Mouse (Mus musculus): ENCODE measurements around the gene Fank1.
"Not testable (repeated sequence)": the region's sequence is repeated elsewhere in the genome, so short reads cannot be mapped to it uniquely, and the experiment has no call there.

Fank1 gene

GRCm38 (mm10) chr7:133828514-133828913 lies 51.9 kb downstream of the Fank1 start:
- DNase-seq (ENCODE audit: low read depth, low spot score) = no peak

- DNase-seq (ENCODE audit: low read depth, low spot score) = no peak
Observed at GRCm38 (mm10) chr7:133829579-133829978, 52.9 kb downstream of the Fank1 start.

GRCm38 (mm10) chr7:133839546-133839945 lies 62.9 kb downstream of the Fank1 start:
- no peak for DNase-seq (ENCODE audit: low read depth, low spot score)

GRCm38 (mm10) chr7:133842079-133842478 lies 65.4 kb downstream of the Fank1 start:
- DNase-seq (ENCODE audit: low read depth, low spot score) = no peak

- peak; percentile 82 for DNase-seq (ENCODE audit: low read depth, low spot score)
Observed at GRCm38 (mm10) chr7:133847175-133847574, 70.5 kb downstream of the Fank1 start.

- no peak for DNase-seq (ENCODE audit: low read depth, low spot score)
Observed at GRCm38 (mm10) chr7:133848180-133848579, 71.5 kb downstream of the Fank1 start.

- peak; percentile 39 for DNase-seq (ENCODE audit: low read depth, low spot score)
Observed at GRCm38 (mm10) chr7:133850735-133851134, 74.1 kb downstream of the Fank1 start.

GRCm38 (mm10) chr7:133856278-133856677 lies 79.6 kb downstream of the Fank1 start:
- DNase-seq (ENCODE audit: low read depth, low spot score) = peak; percentile 66

GRCm38 (mm10) chr7:133858506-133858905 lies 81.8 kb downstream of the Fank1 start:
- DNase-seq (ENCODE audit: low read depth, low spot score) = no peak

- no peak for DNase-seq (ENCODE audit: low read depth, low spot score)
Observed at GRCm38 (mm10) chr7:133859548-133859947, 82.9 kb downstream of the Fank1 start.

GRCm38 (mm10) chr7:133862233-133862632 lies 85.6 kb downstream of the Fank1 start:
- no peak for DNase-seq (ENCODE audit: low read depth, low spot score)

- DNase-seq (ENCODE audit: low read depth, low spot score) = no peak
Observed at GRCm38 (mm10) chr7:133862723-133863122, 86.1 kb downstream of the Fank1 start.

GRCm38 (mm10) chr7:133863151-133863550 lies 86.5 kb downstream of the Fank1 start:
- peak; percentile 16 for DNase-seq (ENCODE audit: low read depth, low spot score)

- DNase-seq (ENCODE audit: low read depth, low spot score) = no peak
Observed at GRCm38 (mm10) chr7:133863684-133864083, 87.0 kb downstream of the Fank1 start.

- no peak for DNase-seq (ENCODE audit: low read depth, low spot score)
Observed at GRCm38 (mm10) chr7:133870265-133870664, 93.6 kb downstream of the Fank1 start.

- DNase-seq (ENCODE audit: low read depth, low spot score) = no peak
Observed at GRCm38 (mm10) chr7:133872701-133873100, 96.0 kb downstream of the Fank1 start.

GRCm38 (mm10) chr7:133876139-133876538 lies 99.5 kb downstream of the Fank1 start:
- no peak for DNase-seq (ENCODE audit: low read depth, low spot score)

GRCm38 (mm10) chr7:133876646-133877342 lies 100.1 kb downstream of the Fank1 start:
- no peak for DNase-seq (ENCODE audit: low read depth, low spot score)

GRCm38 (mm10) chr7:133879761-133880160 lies 103.1 kb downstream of the Fank1 start:
- no peak for DNase-seq (ENCODE audit: low read depth, low spot score)

GRCm38 (mm10) chr7:133884759-133885431 lies 108.2 kb downstream of the Fank1 start:
- not testable (repeated sequence) for DNase-seq (ENCODE audit: low read depth, low spot score)

- no peak for DNase-seq (ENCODE audit: low read depth, low spot score)
Observed at GRCm38 (mm10) chr7:133888926-133889920, 112.6 kb downstream of the Fank1 start.

- DNase-seq (ENCODE audit: low read depth, low spot score) = no peak
Observed at GRCm38 (mm10) chr7:133889986-133890385, 113.3 kb downstream of the Fank1 start.

Data from R1 (cell line).